Mouse (Mus musculus): ENCODE data around the gene Gm5269.

- TF ChIP-seq MAFK (IDR thresholded peaks at IDR 0.05; ENCODE audit: insufficient read depth, low read depth, low read length) = no peak
- TF ChIP-seq HCFC1 (IDR thresholded peaks at IDR 0.05; ENCODE audit: borderline replicate concordance, insufficient read depth, low read length) = no peak
- no peak for TF ChIP-seq CHD2 (IDR thresholded peaks at IDR 0.05; ENCODE audit: low read depth, low read length)
- TF ChIP-seq ZNF384 (IDR thresholded peaks at IDR 0.05; ENCODE audit: low read depth, low read length) = no peak
Observed at GRCm38 (mm10) chr1:45916174-45916573, 26.1 kb upstream of the Gm5269 start.

Data from ES-E14 (cell line).